Mouse (Mus musculus) CH12.LX (cell line): ENCODE measurements around the gene Rcan1.

Source experiments
- CTCF ChIP-seq, 2 experiments: IDR thresholded peaks in 1 of 2; conservative IDR thresholded peaks in 1 of 2; 2 replicates each; pipeline ENCODE4 v1.5.1; 2011 to 2012; ENCODE audit warnings: low read depth in 2 of 2, low read length in 2 of 2, improper control_type of control experiment in 1 of 2, inconsistent platforms in 1 of 2, mild to moderate bottlenecking in 1 of 2, moderate library complexity in 1 of 2
- TCF12 ChIP-seq: IDR thresholded peaks from 2 replicates; pipeline ENCODE4 v1.6.1; 2014; ENCODE audit warnings: low read depth, mild to moderate bottlenecking, inconsistent platforms, low read length, improper control_type of control experiment
- UBTF ChIP-seq: IDR thresholded peaks from 2 replicates; pipeline ENCODE4 v1.6.1; 2012; ENCODE audit warnings: low read depth, mild to moderate bottlenecking, inconsistent platforms, low read length, improper control_type of control experiment, moderate library complexity
- USF1 ChIP-seq: IDR thresholded peaks from 2 replicates; pipeline ENCODE4 v1.6.1; 2014; ENCODE audit warnings: low read depth, mild to moderate bottlenecking, inconsistent platforms, low read length, improper control_type of control experiment

DNA sequence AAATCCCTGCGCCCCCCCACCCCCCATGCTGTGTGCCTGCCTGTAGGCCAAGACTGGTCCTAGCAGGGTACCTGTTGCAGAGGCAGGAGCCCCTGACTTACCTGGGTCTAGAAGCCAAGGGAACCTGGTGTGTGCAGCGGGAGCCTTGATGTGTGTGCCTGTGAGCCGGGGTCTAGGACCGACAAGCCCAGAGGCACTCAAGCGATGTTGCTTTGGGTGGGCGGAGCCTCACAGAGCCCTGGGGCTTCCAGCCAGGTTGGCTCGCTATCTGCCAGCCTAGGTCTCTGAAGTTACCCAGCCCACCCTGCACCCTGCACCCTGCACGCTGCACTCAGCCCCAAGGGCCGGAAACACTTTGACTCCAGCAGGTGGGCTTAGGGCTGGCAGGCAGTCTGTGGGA, 111.9 kb downstream of the Rcan1 start:
- no peak for TF ChIP-seq USF1
- TF ChIP-seq TCF12, result no peak
- no peak for TF ChIP-seq UBTF
- no peak for TF ChIP-seq CTCF (conservative IDR thresholded peaks at IDR 0.05 in 1 of 2, IDR thresholded peaks at IDR 0.05 in 1 of 2; ENCODE audit: low read depth in 2 of 2, low read length in 2 of 2)
